Mouse (Mus musculus): ENCODE measurements at regions not wholly inside any gene's neighbourhood (a gene's known extent, or its start where the extent isn't known, plus 50 kb on each side); places are given as distances from the start of the nearest gene placed in this dataset.

DNA sequence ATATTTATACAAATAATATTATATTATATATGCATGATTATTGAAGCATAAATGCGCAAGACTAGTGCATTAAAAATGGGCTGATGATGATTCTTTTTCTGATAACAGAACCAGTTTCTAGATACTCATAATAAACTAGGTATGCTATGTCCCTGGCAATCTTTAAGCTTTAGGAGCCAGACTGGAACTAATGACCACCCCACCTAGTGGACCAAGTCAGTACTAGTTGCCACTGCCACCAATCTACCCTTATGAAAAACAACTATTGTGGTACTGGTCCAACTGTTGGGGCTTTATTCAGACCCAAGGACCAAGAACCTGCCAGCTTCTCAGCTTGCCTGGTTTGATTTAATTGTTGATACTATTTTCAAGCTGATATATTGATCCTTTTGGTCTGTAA, 722.8 kb downstream of the Dach1 start:
- ChIA-PET POLR2A (no interaction called here), CTCF (no interaction called here)
- DNase-seq (ENCODE audit: low read depth, low spot score) (no peak), ATAC-seq (no peak)
- peak; percentile 36 for TF ChIP-seq CTCF (IDR thresholded peaks at IDR 0.05)
- H3K27me3 ChIP-seq: no peaks in the 10 kb centered on the region
- in situ Hi-C loops (cut with MboI; ENCODE audit: low pct_unique_long_range_greater_than_20kb): no loop called here

DNA sequence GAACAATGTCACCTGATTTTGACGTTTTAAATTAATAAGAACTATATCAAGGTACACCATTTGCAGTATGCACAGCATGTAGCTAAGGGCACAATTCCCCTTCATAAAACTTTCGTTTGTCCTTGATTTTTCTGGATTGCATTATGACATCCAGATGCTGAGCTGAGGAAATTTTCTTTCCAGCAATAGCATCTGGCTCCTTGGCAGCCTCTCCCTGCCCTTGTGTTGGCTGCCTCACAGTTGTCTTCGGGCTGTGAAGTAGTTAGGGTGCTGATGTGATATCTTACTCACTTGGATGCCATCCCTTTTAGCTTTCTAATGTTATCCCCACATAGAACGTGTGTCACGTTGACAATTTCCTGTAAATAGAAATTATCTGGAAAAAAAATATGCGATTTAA, 729.2 kb downstream of the Dach1 start:
- ChIA-PET CTCF (no interaction called here), POLR2A (no interaction called here)
- DNase-seq (ENCODE audit: low read depth, low spot score) (no peak), ATAC-seq (no peak)
- no peaks in the 10 kb centered on the region for H3K27me3 ChIP-seq
- in situ Hi-C loops (cut with MboI; ENCODE audit: low pct_unique_long_range_greater_than_20kb): no loop called here
- no peak for TF ChIP-seq CTCF (IDR thresholded peaks at IDR 0.05)

DNA sequence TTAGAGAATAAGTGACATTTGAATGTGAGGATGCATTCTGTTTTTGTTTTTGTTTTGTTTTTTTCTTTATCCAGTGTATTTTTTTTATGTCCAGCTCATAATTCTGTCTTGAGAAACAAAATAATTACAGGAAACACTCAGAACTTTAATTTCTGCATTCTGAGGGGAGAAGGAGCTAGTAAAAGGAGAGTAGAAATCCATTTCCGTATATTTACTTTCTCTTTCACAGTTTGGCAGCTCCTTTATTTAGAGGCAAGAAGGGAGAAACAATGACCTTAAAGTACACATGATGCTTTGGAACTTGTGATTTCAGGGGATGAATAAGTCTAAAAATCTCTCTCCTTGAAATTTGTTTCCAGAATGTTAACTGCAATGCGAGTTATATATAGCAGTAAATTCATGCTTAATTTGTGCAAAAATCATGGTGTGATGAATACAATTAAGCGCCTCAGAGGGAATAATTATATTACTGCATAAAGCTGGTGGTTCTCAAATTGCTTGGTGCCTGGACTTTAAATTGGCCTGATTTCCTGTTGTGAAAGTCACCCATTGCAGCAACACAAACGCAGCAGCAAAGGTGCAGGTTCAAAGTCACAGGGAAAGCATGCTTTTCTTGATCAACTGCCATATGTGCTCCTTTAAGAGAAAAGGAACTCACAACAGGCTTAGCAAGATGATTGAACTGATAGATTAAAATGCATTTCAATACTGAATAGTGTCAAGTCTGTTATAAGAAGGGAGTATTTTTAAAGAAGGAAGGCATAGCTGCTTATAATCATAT, 733.9 kb downstream of the Dach1 start:
- no peak for DNase-seq (ENCODE audit: low read depth, low spot score)
- CTCF ChIA-PET: no interaction called here
- TF ChIP-seq CTCF (IDR thresholded peaks at IDR 0.05): no peak
- POLR2A ChIA-PET: no interaction called here
- ATAC-seq: no peak
- H3K27me3 ChIP-seq: no peaks in the 10 kb centered on the region
- in situ Hi-C loops (cut with MboI; ENCODE audit: low pct_unique_long_range_greater_than_20kb): no loop called here

DNA sequence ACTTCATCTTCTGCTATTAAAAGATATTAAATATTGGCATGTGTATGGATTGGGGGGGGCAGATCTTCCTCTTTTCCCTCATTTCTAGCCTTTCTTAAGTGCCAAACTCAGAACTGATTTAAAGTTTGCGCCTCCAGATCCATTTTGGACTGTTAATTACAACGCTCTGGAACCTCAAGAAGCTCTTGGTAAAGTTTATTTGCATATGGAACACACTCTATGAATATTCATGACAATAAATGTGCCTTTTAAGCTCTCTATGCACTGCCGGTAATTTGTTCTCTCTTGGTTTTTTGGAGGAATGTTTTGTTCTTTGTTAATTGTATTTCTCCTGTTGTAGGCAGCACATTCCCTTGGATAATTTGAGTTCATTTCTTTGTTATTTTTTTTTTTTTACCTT, 738.3 kb downstream of the Dach1 start:
- POLR2A ChIA-PET: no interaction called here
- no peak for TF ChIP-seq CTCF (IDR thresholded peaks at IDR 0.05)

DNA sequence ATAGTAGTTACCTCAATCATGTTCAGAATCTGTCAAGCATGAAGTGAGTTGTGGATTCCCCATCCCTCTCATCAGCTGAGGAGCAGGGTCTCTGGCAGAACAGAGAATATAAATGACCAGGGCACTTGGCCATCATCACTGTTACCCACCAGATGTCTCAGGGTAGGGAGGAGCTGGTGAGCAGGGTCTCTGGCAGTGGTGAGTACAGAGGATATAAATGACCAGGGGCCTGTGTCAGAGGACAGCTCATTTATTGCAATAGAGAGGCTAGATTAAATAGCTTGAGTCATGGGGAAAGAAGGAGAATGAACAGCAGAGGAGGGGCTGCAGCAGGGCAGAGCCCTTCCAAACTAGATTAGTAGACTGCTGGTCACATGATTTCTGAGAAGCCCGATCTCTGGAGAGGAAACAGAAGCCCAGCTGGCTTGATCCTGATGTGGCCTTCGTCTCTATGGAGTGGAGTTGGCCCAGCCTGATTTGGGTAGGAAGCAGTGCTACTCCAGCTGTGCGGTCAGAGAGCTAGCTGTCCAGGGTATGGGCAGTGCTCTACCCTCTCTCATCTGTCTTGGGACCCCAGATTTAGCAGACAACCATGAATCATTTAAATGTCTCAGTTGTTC, 766.3 kb downstream of the Dach1 start:
- in situ Hi-C loops (cut with MboI; ENCODE audit: low pct_unique_long_range_greater_than_20kb): no loop called here

More for the DNA sequence above, 738.3 kb downstream of the Dach1 start:
- CTCF ChIA-PET: no interaction called here
- in situ Hi-C loops (cut with MboI; ENCODE audit: low pct_unique_long_range_greater_than_20kb): no loop called here
- H3K27me3 ChIP-seq: no peaks in the 10 kb centered on the region
- DNase-seq (ENCODE audit: low read depth, low spot score): no peak
- no peak for ATAC-seq

DNA sequence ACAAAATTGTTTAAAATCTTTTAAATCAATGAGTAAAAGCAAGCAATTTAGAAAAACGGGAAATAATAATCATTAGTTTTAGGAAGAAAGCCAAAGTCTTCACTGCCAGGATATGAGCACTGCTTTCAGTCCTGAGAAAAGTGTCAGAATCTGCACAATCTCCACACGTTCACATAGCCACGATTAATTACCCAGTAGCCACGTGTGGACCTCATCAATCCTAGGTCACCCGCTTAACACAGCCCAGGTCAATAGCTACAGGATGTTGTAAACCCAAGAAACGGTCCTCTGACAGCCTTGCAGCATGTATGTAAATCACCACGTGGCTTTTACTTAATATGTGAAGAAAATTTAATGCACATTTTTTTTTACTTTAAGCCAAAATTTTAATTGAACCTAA, 773.2 kb downstream of the Dach1 start:
- in situ Hi-C loops (cut with MboI; ENCODE audit: low pct_unique_long_range_greater_than_20kb): no loop called here
- no peak for TF ChIP-seq CTCF (IDR thresholded peaks at IDR 0.05)
- DNase-seq (ENCODE audit: low read depth, low spot score) (no peak), ATAC-seq (no peak)
- ChIA-PET POLR2A (no interaction called here), CTCF (no interaction called here)
- H3K27me3 ChIP-seq: no peaks in the 10 kb centered on the region

More for the DNA sequence above, 766.3 kb downstream of the Dach1 start:
- DNase-seq (ENCODE audit: low read depth, low spot score) (peak; percentile 0), ATAC-seq (no peak)
- no peak for TF ChIP-seq CTCF (IDR thresholded peaks at IDR 0.05)
- H3K27me3 ChIP-seq: no peaks in the 10 kb centered on the region
- POLR2A ChIA-PET: no interaction called here
- CTCF ChIA-PET: no interaction called here

DNA sequence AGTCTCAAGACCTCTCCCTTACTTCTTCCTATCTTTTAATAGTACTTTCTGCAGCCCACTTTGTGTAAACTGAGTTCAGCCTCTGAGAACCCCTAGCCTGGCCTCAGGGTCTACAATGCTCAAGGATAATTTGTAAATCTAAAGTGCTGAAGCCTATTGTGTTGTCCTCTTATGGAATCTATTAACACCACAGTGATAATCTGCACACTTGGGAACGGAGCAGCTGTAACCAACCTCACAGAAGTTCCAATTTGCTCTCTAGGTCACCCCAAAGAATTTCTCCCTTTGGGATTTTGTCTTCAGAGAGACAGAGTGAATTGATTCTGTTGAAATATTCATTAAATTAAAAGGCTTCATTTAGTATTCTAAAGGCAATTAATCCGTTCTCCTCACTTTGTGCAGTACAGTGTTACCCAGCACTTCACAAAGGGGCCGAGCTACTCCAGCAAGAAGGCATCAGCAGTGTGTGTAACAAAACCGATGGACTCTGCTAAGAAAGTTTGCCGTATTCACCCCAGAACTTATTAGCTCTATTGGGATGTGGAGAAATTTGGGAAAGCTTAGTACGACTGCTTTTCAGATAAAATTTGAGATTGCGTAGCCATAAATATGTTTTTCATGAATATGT, 773.7 kb downstream of the Dach1 start:
- no peak for DNase-seq (ENCODE audit: low read depth, low spot score)
- in situ Hi-C loops (cut with MboI; ENCODE audit: low pct_unique_long_range_greater_than_20kb): no loop called here

DNA sequence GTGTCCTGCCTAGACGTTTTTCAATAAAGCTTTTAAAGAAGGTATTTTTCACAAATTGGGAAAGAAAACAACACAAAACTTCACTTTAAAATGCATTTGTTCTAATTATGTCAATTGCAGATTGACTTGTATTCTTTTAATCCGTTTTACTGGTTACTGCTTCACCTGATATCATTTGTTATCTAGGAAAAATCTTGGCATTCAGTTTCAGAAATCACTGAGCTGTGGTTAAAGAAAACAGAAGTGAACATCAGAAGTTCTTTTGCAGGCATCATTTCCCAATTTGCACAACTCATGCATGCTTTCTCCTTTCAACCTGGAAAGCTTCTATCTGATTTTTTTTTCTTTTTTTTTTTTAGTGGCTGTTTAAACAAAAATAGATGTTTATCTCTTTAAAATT, 780.6 kb downstream of the Dach1 start:
- ChIA-PET CTCF (interaction anchor here (1.4 kb wide), 1 partner anchor 9 kb away, joined by 6 read pairs; no protein-coding TSS in a partner anchor), POLR2A (no interaction called here)
- DNase-seq (ENCODE audit: low read depth, low spot score) (no peak), ATAC-seq (no peak)
- no peaks in the 10 kb centered on the region for H3K27me3 ChIP-seq
- no peak for TF ChIP-seq CTCF (IDR thresholded peaks at IDR 0.05)
- in situ Hi-C loops (cut with MboI; ENCODE audit: low pct_unique_long_range_greater_than_20kb): no loop called here

More for the DNA sequence above, 773.7 kb downstream of the Dach1 start:
- no peaks in the 10 kb centered on the region for H3K27me3 ChIP-seq
- ChIA-PET CTCF (no interaction called here), POLR2A (no interaction called here)
- ATAC-seq: no peak
- no peak for TF ChIP-seq CTCF (IDR thresholded peaks at IDR 0.05)

DNA sequence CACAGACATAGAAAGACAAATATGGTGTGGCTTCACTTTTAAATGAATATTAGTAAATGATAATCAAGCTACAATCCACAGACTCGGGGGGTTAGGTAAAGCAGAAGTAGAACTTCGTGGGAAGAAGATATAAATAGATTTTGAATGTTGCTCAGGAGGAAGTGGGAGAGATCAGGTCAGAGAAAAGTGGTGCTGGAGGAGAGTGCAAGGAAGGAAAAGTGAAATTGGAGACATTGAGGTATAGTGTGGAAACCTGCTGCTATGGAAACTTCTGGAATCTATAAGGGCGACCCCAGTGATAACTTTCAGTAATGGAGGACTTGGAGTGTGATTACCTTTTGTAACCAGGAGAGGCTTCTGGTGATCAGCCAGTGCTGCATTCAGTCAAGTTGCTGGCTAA, 789.4 kb downstream of the Dach1 start:
- in situ Hi-C loops (cut with MboI; ENCODE audit: low pct_unique_long_range_greater_than_20kb): no loop called here
- TF ChIP-seq CTCF (IDR thresholded peaks at IDR 0.05): no peak
- POLR2A ChIA-PET: no interaction called here
- no peaks in the 10 kb centered on the region for H3K27me3 ChIP-seq
- CTCF ChIA-PET: interaction anchor here (1.3 kb wide), 1 partner anchor 9 kb away, joined by 6 read pairs; no protein-coding TSS in a partner anchor
- ATAC-seq: no peak
- DNase-seq (ENCODE audit: low read depth, low spot score): no peak

DNA sequence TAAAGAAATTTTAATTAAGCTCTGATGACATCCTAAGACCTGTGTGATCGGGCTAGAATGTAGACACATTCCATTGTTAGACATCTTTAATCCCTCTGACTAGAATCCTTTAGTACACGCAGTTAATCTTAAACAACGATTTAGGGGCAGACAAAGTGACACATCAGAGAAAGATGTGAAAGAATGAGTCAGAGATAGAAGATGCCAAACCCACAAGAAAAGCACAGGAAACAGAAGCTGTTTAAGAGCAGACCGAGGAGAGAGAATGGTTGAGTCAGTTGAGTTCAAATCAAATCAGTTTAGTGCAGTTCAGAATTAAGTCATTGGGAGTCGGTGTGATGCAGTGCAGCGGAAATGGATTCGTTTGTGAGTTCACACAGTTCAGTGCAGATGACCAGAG, 812.6 kb downstream of the Dach1 start:
- ChIA-PET CTCF (no interaction called here), POLR2A (no interaction called here)
- ATAC-seq (peak; percentile 76), DNase-seq (ENCODE audit: low read depth, low spot score) (peak; percentile 30)
- in situ Hi-C loops (cut with MboI; ENCODE audit: low pct_unique_long_range_greater_than_20kb): no loop called here
- no peak for TF ChIP-seq CTCF (IDR thresholded peaks at IDR 0.05)
- no peaks in the 10 kb centered on the region for H3K27me3 ChIP-seq

DNA sequence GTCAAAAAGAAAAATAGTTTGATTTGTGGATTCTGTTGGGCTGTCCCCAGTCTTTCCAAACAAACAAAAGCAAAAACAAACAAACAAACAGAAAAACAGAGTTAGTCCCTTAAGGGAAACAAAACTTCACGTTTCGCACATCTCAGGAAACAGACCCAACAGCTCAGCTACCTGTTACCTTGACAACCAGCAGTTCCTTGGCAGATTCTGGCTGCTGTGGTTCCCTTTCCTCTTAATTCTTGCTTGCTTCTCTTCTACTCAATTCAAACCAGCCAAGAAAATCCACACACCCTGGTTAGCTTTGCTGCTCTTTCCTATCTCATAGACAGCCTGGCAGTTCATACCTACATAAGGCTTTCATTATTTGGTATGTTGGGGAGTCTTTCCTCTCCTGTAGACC, 821.6 kb downstream of the Dach1 start:
- no peak for TF ChIP-seq CTCF (IDR thresholded peaks at IDR 0.05)
- ATAC-seq (no peak), DNase-seq (ENCODE audit: low read depth, low spot score) (no peak)
- in situ Hi-C loops (cut with MboI; ENCODE audit: low pct_unique_long_range_greater_than_20kb): loop anchor here (25.0 kb wide), 1 partner anchor 1664 kb away; no protein-coding TSS in a partner anchor
- POLR2A ChIA-PET: no interaction called here
- H3K27me3 ChIP-seq: no peaks in the 10 kb centered on the region
- CTCF ChIA-PET: no interaction called here

All from Patski (cell line).